Mouse (Mus musculus): ENCODE results near the gene Spef1. TPM values are rescaled to one million over a fixed set of nuclear protein-coding genes. Genes with fewer than 3 reads are reported as not detected.

Gene Spef1
- 16.3 and 18.2 TPM in 2 replicates for polyA plus RNA-seq (2012; rRNA removed)
- polyA plus RNA-seq (2014; fragmentation: Nextera tagmentation; extraction: Ambion mirVana): 6.7 and 8.1 TPM in 2 replicates

DNA sequence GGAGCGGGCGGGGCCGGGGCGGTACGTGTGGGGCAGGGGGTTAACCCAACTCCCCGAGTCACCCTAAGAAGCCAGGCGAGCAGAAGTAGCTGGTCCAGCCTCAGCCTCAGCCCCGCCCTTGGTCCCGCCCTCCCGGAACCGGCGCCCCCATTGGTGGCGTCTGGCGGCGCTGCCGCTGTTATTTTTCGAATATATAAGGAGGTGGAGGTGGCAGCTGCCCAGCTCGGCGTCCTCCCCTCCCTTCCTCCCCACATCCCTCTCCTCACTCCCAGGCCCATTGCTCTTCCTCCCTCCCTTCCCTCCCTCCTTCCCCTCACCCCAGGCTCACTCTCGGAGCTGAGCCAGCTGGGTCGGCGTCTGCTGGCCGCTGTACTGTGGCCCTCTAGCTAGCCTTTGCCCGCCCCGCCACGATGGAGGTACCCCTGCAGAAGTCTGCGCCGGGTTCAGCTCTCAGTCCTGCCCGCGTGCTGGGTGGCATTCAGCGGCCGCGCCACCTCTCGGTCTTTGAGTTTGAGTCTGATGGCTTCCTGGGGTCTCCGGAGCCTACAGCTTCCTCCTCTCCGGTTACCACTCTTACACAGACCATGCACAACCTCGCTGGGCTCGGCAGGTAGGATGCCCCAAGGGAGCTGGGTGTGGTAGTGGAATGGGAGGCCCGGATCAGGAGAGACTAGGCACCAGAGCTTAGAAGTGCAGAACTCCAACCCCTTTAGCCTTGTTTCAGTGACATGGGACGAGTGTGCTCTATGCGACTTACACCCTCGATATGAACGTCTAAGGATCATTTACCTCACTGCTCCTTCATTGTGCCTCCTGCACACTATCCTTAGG, at the start of gene Spef1, which contains the start of gene Cdc25b:
TSS of gene Spef1 (minus strand) at position 512 of the 831 bp plus-strand sequence.
TSS of gene Cdc25b (plus strand) at position 179 of the 831 bp plus-strand sequence.
- peaks cover 17% of the 10 kb centered on the region for H3K4me1 ChIP-seq (ENCODE audit: control insufficient read depth, insufficient read depth, low read length)

DNA sequence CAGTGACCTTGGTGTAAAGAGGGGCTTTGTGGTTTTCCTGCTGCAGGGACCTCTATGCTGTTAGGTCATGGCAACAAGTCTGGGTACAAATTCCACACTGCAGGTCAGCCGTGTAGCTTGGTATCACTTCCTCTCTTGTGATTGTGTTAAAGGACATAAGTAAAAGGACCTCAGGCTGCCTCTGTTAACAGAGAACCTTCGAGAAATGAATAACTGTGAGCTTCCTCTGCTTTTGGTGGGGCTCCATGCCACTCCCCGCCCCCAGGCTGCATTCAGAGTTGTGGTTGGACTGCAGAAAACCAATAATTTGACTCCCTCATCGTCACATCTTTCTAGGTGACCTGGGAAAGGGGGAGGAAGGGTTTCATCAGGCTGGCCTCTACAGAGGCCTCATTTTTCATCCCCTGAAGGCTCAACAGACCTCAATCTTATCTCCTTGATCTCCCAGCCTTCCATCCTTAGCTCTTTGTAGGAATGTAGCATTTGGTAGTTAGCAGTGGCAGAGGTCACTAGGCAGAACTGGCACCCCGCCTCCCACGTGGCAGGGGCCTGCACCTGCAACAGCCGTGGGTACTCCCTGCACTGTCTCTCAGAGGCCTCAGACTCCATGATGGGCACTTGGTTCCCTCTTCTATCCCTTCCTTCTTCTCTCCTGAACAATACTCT, 48.0 kb upstream of the Spef1 start:
- peak overlapping the region; percentile 88 for H3K4me2 ChIP-seq (replicated peaks; ENCODE audit: low read depth, low read length, severe bottlenecking)
- H3K9me3 ChIP-seq (ENCODE audit: control insufficient read depth, low read length): no peaks in the 10 kb centered on the region
- H3K9ac ChIP-seq (ENCODE audit: low read depth, low read length, severe bottlenecking): peak overlapping the region; percentile 81; the same call in 1 of the 2 replicates
- DNase-seq (ENCODE audit: low spot score): no peak
- peak overlapping the region; percentile 64; the same call in 1 of the 2 replicates for H3K4me3 ChIP-seq (replicated peaks; ENCODE audit: low read length)
- 75% methylated on average over 7 of the region's 7 CpGs for WGBS
- H3K36me3 ChIP-seq (ENCODE audit: control insufficient read depth, insufficient read depth, low read length): peaks cover 22% of the 10 kb centered on the region
- H3K27ac ChIP-seq (replicated peaks; ENCODE audit: low read depth, low read length): no peak overlapping the region
- no peaks in the 10 kb centered on the region for H3K27me3 ChIP-seq (ENCODE audit: control insufficient read depth, insufficient read depth, low read length)
- no peak for ATAC-seq (ENCODE audit: low FRiP score, low read depth)
- peaks cover 14% of the 10 kb centered on the region for H3K4me1 ChIP-seq (ENCODE audit: control insufficient read depth, insufficient read depth, low read length)
- TF ChIP-seq POLR2A (IDR thresholded peaks at IDR 0.05; ENCODE audit: borderline replicate concordance, extremely low read depth, insufficient read depth, insufficient read length): no peak

More for the DNA sequence above, at the start of gene Spef1, which contains the start of gene Cdc25b:
- Histone ChIP-seq H3K4me2 (replicated peaks; ENCODE audit: low read depth, low read length, severe bottlenecking) (peak within 1 kb of the TSS; percentile 66), H3K27ac (replicated peaks; ENCODE audit: low read depth, low read length) (peak within 1 kb of the TSS; percentile 70), H3K9ac (ENCODE audit: low read depth, low read length, severe bottlenecking) (peak within 1 kb of the TSS; percentile 64), H3K36me3 (ENCODE audit: control insufficient read depth, insufficient read depth, low read length) (peaks cover 19% of the 10 kb centered on the region), H3K27me3 (ENCODE audit: control insufficient read depth, insufficient read depth, low read length) (no peaks in the 10 kb centered on the region), H3K9me3 (ENCODE audit: control insufficient read depth, low read length) (no peaks in the 10 kb centered on the region), H3K4me3 (replicated peaks; ENCODE audit: low read length) (peak within 1 kb of the TSS; percentile 59)
- ATAC-seq (ENCODE audit: low FRiP score, low read depth) (peak; percentile 89), DNase-seq (ENCODE audit: low spot score) (peak; percentile 86)
- WGBS: 1% methylated on average over 40 of the region's 43 CpGs
- 0 out of 2 replicates have a peak, but pooled peaks have one; percentile 42 for TF ChIP-seq POLR2A (IDR thresholded peaks at IDR 0.05; ENCODE audit: borderline replicate concordance, extremely low read depth, insufficient read depth, insufficient read length)

DNA sequence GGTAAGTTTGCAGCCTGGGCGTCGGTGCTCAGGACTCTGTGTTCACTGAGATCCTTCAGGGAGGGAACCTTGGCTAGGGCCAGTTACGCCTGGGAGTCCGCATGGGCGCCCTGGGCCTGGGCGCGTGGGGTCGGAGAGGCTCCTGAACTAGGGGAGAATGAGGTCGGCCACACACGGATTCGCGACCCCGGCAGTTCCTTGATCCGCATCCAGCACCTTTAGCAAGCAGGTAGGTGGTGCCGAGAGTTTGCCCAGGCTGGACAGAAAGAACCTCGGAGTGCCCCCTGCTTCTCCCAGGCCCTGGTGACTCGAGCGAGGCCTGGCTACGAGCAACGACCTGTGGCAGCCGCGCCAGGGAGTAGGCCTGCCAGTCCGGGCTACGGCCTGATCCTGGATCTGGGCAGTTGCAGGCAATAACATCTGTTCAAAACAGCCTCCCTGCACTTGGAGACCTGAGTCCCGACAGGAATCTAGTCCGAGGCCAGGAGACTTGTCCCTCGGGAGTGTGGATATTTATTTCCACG, 47.1 kb upstream of the Spef1 start:
- Histone ChIP-seq H3K4me2 (replicated peaks; ENCODE audit: low read depth, low read length, severe bottlenecking) (peak overlapping the region; percentile 88), H3K27me3 (ENCODE audit: control insufficient read depth, insufficient read depth, low read length) (no peaks in the 10 kb centered on the region), H3K36me3 (ENCODE audit: control insufficient read depth, insufficient read depth, low read length) (peaks cover 15% of the 10 kb centered on the region), H3K9me3 (ENCODE audit: control insufficient read depth, low read length) (no peaks in the 10 kb centered on the region), H3K4me3 (replicated peaks; ENCODE audit: low read length) (peak overlapping the region; percentile 64), H3K9ac (ENCODE audit: low read depth, low read length, severe bottlenecking) (peak overlapping the region; percentile 81), H3K27ac (replicated peaks; ENCODE audit: low read depth, low read length) (peak overlapping the region; percentile 61), H3K4me1 (ENCODE audit: control insufficient read depth, insufficient read depth, low read length) (peaks cover 14% of the 10 kb centered on the region)
- WGBS: 9% methylated on average over 28 of the region's 28 CpGs
- 0 out of 2 replicates have a peak, but pooled peaks have one; percentile 51 for TF ChIP-seq POLR2A (IDR thresholded peaks at IDR 0.05; ENCODE audit: borderline replicate concordance, extremely low read depth, insufficient read depth, insufficient read length)
- no peak; the same call in 1 of the 2 replicates for ATAC-seq (ENCODE audit: low FRiP score, low read depth)
- DNase-seq (ENCODE audit: low spot score): no peak

DNA sequence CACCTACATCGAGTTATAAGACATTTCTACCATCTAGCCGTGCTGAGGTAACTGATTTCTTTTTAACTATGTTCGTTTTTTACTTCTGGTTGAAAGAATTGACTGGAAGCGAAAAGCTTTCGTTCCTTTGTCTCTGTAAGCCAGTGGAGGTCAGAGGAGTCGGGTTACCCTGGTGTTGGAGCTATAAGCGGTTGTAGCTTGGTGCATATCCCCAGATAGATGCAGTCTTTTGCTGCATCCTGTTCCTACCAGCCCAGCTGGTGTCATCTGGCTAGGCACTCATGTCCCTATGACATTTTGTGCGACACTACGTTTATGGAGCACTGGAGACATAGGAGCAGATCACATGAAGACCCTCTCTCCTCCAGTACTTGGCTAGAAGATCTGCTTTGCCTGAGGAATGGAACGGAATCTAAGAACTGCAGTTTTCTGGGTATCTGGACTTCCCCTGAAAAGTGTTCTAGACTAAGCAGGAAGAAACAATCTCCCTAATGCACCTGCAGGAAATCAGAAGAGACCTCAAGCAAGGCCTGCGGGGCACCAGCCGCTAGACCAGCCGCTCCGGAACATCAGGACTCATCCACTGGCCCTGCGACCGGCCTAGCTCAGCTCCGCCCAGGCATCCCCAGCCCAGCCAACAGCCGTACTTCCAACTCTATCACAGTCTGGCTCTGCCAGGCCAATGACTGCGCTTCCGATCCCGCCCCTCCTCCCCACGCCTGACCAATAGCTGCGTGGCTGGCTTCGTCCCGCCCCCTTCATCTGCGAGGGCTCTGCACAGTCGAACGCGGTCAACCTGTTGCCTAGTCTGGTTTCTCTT, 46.4 kb upstream of the Spef1 start, which contains the start of gene Mavs:
TSS of gene Mavs (plus strand) at position 757 of the 820 bp plus-strand sequence.
- Histone ChIP-seq H3K4me1 (ENCODE audit: control insufficient read depth, insufficient read depth, low read length) (peaks cover 14% of the 10 kb centered on the region), H3K9me3 (ENCODE audit: control insufficient read depth, low read length) (no peaks in the 10 kb centered on the region), H3K27ac (replicated peaks; ENCODE audit: low read depth, low read length) (peak within 1 kb of the TSS; percentile 61), H3K9ac (ENCODE audit: low read depth, low read length, severe bottlenecking) (peak within 1 kb of the TSS; percentile 81), H3K4me3 (replicated peaks; ENCODE audit: low read length) (peak within 1 kb of the TSS; percentile 64), H3K36me3 (ENCODE audit: control insufficient read depth, insufficient read depth, low read length) (peaks cover 8% of the 10 kb centered on the region), H3K4me2 (replicated peaks; ENCODE audit: low read depth, low read length, severe bottlenecking) (peak within 1 kb of the TSS; percentile 88), H3K27me3 (ENCODE audit: control insufficient read depth, insufficient read depth, low read length) (no peaks in the 10 kb centered on the region)
- 10% methylated on average over 29 of the region's 29 CpGs for WGBS
- ATAC-seq (ENCODE audit: low FRiP score, low read depth) (peak; percentile 100), DNase-seq (ENCODE audit: low spot score) (peak; percentile 97)
- TF ChIP-seq POLR2A (IDR thresholded peaks at IDR 0.05; ENCODE audit: borderline replicate concordance, extremely low read depth, insufficient read depth, insufficient read length): peak; percentile 80; the same call in 1 of the 2 replicates

Measured in limb, embryonic 14.5 days (tissue).